Mouse (Mus musculus) ES-Bruce4 (cell line): ENCODE results near the gene Gpr55.

Experiments used
- CTCF ChIP-seq: IDR thresholded peaks from one replicate; pipeline ENCODE4 v1.8.1; 2011; ENCODE audit warnings: low read depth, low read length
- EP300 ChIP-seq: IDR thresholded peaks from 2 replicates; pipeline ENCODE4 v1.6.1; 2011; ENCODE audit warnings: low read depth, low read length; ENCODE audit not compliant: insufficient read depth
- POLR2A ChIP-seq: IDR thresholded peaks from one replicate; pipeline ENCODE4 v1.8.1; 2011; ENCODE audit warnings: low read length; ENCODE audit not compliant: insufficient read depth

DNA sequence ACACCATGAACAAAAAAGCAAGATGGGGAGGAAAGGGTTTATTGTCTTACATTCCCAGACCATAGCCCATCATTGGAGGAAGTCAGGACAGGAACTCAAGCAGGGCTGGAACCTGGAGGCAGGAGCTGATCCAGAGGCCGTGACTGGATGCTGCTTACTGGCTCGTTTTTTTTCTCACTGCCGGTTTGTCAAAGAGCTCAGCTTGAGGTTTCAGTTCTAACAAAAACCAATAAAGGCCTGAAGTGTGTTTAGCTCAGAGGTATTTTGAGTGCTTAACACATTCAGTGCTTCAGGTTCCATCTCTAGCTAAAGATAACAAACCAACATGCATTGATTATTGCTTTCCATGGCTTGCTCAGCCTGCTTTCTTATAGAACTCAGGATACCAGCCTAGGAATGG lies 11.5 kb upstream of the Gpr55 start:
- TF ChIP-seq CTCF (no peak), POLR2A (no peak), EP300 (no peak)
